Mouse (Mus musculus) cerebellum, adult 11 months (tissue): ENCODE data around the gene Slc35a2.

Source experiments
- DNase-seq: peaks from one replicate; pipeline ENCODE4 v3.0.0; 2022

Gene Slc35a2

GRCm38 (mm10) chrX:7883841-7884567, at the start of gene Slc35a2:
Gene Slc35a2, plus strand, starts transcription at chrX:7884028.
- peak; percentile 79 for DNase-seq

DNA sequence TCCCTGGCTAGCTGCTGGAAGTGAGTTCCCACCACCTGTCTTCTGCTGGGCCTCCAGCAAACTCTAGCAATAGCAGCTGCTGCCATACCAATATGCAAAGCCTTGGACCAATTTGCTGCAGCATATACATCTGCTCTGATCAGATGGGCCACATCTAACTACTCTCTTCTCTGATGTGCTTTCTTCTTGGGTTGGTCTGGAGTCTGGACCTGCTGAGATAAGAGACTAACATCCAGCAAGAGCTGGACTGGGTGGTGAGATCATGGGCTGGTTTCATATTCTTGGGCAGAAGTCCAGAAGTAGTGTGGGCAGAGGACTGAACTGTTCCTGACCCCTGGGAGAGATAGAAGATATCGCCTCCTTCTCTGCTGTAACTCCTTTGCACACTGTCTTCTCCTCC, 46.7 kb upstream of the Slc35a2 start:
- DNase-seq = no peak

DNA sequence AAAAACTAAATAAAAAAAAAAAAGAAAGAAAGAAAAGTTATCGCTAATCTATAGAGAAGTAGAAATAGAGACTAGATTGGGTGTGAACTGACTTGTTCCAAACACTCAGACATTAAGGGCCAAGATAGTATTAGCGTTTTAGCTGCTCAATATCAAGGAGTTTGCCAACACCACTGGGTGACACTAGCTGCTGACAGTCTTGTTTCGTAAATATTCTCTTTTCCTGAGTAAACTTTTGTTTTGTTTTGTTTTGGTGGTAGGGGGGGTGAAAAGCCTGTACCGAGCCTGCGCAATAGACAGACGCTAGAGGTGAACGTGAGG, 43.0 kb upstream of the Slc35a2 start:
- DNase-seq = no peak

GRCm38 (mm10) chrX:7841163-7842162, 42.4 kb upstream of the Slc35a2 start, which contains the start of gene Otud5:
Gene Otud5, plus strand, starts transcription at chrX:7841364.
- DNase-seq = peak; percentile 93

GRCm38 (mm10) chrX:7842318-7842717, 41.5 kb upstream of the Slc35a2 start:
- DNase-seq = no peak

GRCm38 (mm10) chrX:7847845-7848244, 36.0 kb upstream of the Slc35a2 start:
- DNase-seq = no peak

DNA sequence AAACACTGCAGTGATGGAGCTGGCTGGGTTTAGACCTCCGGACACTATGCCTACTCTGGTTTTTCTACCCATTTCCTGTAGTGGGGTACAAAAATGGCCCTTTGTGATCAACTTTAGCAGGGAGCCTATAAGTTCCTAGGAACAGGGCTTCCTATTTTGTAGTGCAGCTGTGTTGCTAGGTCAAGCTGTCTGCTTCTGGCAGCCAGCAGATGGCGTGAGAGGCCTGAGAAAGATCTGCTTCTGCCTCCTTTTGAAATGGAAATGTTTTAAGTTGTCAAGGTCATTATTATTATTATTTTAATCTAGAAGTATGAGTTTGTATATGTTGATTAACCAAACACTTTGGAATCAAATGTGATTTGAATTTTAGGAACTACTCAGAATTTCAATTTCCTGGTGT, 29.2 kb upstream of the Slc35a2 start:
- DNase-seq = no peak

DNA sequence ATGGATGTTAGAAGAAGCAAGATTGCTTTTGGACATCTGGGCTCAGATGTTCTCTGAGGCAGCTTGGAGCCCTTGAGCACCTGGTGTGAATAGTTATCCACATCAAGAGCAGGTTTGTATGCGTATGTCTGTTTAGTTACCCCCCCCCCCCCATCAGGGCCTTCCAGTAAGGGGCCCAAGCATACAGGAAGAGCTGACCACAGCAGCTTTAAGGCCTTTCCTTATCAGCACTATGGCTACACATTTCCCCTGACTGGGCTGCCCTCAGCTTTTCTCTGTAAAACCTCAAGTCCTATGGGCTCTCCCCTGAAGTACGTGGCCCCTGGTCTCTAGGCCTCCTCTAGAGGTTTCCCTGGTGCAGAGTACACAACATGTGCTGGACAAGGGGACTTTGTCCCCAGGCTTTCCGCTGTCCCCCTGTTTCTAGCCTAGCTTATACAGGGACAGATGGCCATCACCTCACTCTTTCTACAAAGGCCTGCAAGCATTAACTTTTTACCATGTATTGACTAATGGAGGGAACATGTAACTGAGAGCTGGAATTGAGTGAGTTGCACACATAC, 24.6 kb upstream of the Slc35a2 start:
- DNase-seq = no peak

GRCm38 (mm10) chrX:7863181-7863580, 20.6 kb upstream of the Slc35a2 start:
- DNase-seq = no peak

DNA sequence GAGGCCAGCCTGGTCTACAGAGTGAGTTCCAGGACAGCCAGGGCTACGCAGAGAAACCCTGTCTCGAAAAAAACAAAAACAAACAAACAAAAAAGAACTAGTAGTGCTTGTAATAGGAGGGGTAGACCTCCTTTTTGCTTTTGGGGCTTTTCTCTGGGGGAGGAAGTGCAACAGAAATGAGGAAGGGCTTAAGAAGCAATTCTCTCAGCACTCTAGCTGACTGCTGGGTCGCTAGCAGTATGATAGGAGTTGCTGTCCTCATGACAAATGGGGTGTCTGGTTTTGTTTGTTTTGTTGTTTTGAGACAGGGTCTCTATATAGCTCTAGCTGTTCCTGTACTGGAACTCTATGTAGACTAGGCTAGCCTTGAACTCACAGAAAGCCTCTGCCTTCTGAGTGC, 19.3 kb upstream of the Slc35a2 start:
- no peak for DNase-seq

- DNase-seq = no peak
Measured at GRCm38 (mm10) chrX:7865343-7865742, 18.5 kb upstream of the Slc35a2 start.

- DNase-seq = no peak
Measured at GRCm38 (mm10) chrX:7865786-7866185, 18.0 kb upstream of the Slc35a2 start.

GRCm38 (mm10) chrX:7867141-7867540, 16.7 kb upstream of the Slc35a2 start:
- DNase-seq = no peak

GRCm38 (mm10) chrX:7868506-7868905, 15.3 kb upstream of the Slc35a2 start:
- no peak for DNase-seq

DNA sequence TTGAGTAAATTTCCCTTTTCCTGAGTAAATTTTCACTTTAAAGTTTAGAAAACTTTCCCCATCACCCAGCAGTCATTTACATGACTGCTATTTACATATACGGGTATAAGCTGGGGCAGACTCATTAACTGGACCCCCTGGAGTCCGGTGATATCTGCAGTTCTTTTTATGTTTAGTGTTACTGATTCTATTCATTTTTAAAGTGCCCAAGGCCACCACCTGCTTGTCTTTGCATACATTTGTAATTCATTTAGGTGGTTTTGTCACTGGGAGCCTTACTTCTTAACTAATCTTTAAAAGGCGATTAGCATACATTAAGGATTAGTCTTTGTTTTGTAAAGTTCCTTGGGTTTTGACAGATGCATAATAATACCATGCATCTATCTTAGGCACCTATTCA, 14.0 kb upstream of the Slc35a2 start:
- DNase-seq = no peak

DNA sequence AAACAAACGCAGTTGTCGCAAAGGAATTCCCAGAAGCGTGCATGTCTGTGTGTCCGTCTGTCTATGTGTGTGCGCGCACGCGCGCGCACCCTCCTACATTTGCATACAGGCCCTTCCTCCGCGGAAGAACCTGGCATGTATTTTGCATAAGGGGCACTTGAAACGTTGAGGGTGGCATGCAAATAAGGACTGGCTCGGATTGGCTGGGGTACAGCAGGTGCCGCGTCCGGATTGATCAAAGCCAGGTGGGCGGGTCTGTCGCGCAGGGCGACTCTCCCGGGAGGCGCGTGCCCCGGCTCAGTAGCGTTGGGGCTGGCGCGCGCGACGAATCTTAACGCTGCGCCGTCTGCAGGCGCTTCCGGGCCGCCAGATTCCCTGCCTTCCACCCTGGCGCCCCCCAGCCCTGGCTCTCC, 5.8 kb upstream of the Slc35a2 start, which contains the start of gene Pim2:
Gene Pim2 (plus strand): TSS at position 256 of the 413 bp plus-strand sequence.
- peak; percentile 84 for DNase-seq

- peak; percentile 48 for DNase-seq
Measured at GRCm38 (mm10) chrX:7878495-7878894, 5.3 kb upstream of the Slc35a2 start.

DNA sequence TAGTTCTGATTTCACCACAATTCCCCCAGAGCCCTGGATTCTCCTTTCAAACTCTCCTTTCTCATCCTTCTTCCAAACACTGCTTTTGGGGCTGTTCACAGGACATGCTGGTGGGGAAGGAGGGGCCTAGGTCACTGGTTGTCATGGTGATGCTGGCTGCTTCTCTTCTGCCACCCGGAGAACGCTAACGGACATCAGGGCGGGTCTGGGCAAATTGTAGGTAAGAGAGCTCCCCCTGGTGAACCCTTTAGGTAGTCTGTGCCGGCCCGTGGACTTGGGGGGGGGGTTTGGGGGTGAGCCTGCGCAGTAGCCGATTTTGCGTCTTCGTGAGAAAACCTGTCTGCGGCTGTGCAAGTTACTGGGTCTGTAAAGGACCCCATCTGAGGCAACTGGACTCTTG, 4.0 kb upstream of the Slc35a2 start:
- peak; percentile 67 for DNase-seq

DNA sequence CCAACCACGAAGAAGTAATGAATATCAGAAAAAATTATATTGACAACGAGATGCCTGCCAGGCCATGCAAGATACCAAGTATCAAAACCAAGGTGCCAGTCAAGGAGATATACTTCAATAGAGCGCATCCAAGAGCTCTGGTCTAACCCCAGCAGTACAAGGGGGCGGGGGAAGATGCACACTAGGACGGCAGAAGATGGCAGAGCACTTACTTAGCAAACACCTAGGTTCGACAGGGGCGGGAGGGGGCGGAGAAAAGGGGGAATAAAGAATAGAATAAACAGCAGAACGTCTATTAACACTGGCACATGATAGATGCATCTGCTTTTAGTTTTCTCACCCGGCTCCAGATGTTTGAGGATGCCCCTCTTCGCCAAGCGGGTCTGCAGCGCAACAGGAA, 14.4 kb downstream of the Slc35a2 start:
- no peak for DNase-seq

- peak; percentile 81 for DNase-seq
Measured at GRCm38 (mm10) chrX:7898880-7899874, 15.3 kb downstream of the Slc35a2 start, which contains the start of the genes Pqbp1 and Timm17b. Gene Pqbp1, minus strand, starts transcription at chrX:7899269. Gene Timm17b, plus strand, starts transcription at chrX:7899357.

DNA sequence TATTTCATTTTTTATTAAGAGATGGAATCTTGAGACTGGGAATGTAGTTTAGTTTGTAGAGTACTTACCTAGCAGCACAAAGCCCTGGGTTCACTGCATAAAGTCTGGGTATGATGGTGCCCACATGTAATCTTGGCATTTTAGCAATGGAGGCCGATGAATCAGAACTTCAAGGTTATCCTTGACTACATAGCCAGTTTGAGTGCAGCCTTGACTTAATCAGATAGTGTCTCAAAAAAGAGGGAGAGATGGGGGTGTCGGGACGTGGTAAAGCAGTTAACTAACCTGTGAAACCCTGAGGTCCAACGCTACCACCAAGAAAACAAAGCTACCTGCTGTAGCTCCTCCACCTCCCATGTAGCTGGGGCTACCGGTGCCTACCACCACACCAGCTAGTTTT, 20.6 kb downstream of the Slc35a2 start:
- no peak for DNase-seq

DNA sequence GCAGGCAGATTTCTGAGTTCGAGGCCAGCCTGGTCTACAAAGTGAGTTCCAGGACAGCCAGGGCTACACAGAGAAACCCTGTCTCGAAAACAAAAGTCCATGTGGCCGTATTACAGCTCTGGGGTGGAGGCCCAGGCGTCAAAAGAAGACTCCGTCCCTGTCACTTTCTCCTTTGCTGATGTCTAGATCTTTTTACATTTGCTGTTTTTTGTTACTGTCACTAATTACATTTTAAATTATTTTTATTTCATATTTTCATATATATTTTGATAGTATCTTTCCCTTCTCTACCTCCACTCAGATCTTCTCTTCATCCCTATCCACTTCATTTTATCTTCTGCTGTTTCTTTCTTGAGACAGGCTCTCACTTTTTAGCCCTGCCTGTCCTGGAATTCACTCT, 23.9 kb downstream of the Slc35a2 start, which contains the start of gene Gm10491:
Gene Gm10491 (minus strand): TSS at position 101 of the 400 bp plus-strand sequence.
- DNase-seq = no peak
